24 mouse cellular contexts compared by ENCODE assay signal in the genomic region with DNA sequence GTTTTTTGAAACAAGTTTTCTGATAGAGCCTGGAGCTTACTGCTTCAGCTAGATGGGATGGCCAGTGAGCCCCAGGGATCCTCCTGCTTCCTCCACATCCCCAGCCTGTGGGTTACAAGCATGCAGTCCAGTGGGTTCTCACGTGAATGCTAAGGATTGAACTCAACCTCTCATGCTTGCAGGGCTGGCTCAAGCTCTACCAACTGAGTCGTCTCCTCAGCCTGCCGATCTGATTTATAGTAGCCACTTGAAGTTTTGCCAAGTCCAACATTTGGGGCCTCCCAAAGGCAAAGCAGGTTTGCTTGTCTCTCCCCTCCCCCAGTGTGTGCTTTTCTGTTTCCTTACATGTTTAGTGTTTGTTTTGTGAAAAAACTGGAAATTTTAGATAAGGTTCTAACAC. TPM values are rescaled to one million over a fixed set of nuclear protein-coding genes. Genes with fewer than 3 reads are reported as not detected.
DNase-seq lines count a peak whose midpoint lies in the region; ATAC-seq and TF ChIP-seq lines count a peak whose summit lies in the region.
"Had no signal": no experiment of that assay in that cellular context is flagged by ENCODE, and none has a peak within 500 bp of the region (broad histone marks: within the 10 kb centered on the region; RNA-seq: fewer than 3 reads in every experiment).

No protein-coding gene starts in this region.

- no peak overlapping the region for H3K4me3 ChIP-seq in kidney, embryonic 16.5 days (ENCODE audit: low read length)
- no peak overlapping the region for H3K4me3 ChIP-seq in stomach, postnatal 0 days (ENCODE audit: low read depth, low read length)
- H3K4me3 ChIP-seq: forebrain, embryonic 10.5 days; forebrain, embryonic 13.5 days; heart, adult 2 months; heart, embryonic 10.5 days; heart, embryonic 13.5 days had no signal

- 23% methylated on average over 3 of the region's 3 CpGs for WGBS in kidney, embryonic 16.5 days
- 46% methylated on average over 3 of the region's 3 CpGs for WGBS in stomach, postnatal 0 days

- H3K4me2 ChIP-seq in kidney, embryonic 16.5 days (replicated peaks; ENCODE audit: low read depth, low read length), result no peak overlapping the region
- no peak overlapping the region for H3K4me2 ChIP-seq in stomach, postnatal 0 days (replicated peaks; ENCODE audit: low read depth)
- H3K4me2 ChIP-seq: forebrain, embryonic 13.5 days; heart, embryonic 13.5 days; hindbrain, embryonic 14.5 days had no signal

- TF ChIP-seq CTCF in stomach, postnatal 0 days (IDR thresholded peaks at IDR 0.05; ENCODE audit: low read depth), result no peak

- ATAC-seq in kidney, embryonic 16.5 days (ENCODE audit: low FRiP score, low TSS enrichment), result peak; percentile 57; the same call in 1 of the 2 replicates
- ATAC-seq in stomach, postnatal 0 days (ENCODE audit: low FRiP score, low TSS enrichment), result no peak
- ATAC-seq: activated CD4-positive, CD25-positive, alpha-beta regulatory T cell, adult 4 months; CD4-positive, CD25-positive, alpha-beta regulatory T cell, adult 4 months; forebrain, embryonic 13.5 days; forebrain, embryonic 16.5 days had no signal

- H3K9me3 ChIP-seq in kidney, embryonic 16.5 days (ENCODE audit: low read length), result no peaks in the 10 kb centered on the region; the same call in 1 of the 2 replicates
- H3K9me3 ChIP-seq in stomach, postnatal 0 days (ENCODE audit: control insufficient read depth, low read length), result no peaks in the 10 kb centered on the region
- H3K9me3 ChIP-seq: heart, embryonic 10.5 days had no signal

- H3K36me3 ChIP-seq in kidney, embryonic 16.5 days (ENCODE audit: insufficient read depth, low read length), result no peaks in the 10 kb centered on the region
- H3K36me3 ChIP-seq in stomach, postnatal 0 days (ENCODE audit: control insufficient read depth, insufficient read depth, low read length), result no peaks in the 10 kb centered on the region
- H3K36me3 ChIP-seq: forebrain, embryonic 10.5 days; heart, embryonic 10.5 days; heart, embryonic 13.5 days had no signal

- no peaks in the 10 kb centered on the region for H3K27me3 ChIP-seq in kidney, embryonic 16.5 days (ENCODE audit: insufficient read depth, low read length)
- H3K27me3 ChIP-seq in stomach, postnatal 0 days (ENCODE audit: control insufficient read depth, insufficient read depth, low read length), result no peaks in the 10 kb centered on the region
- H3K27me3 ChIP-seq: forebrain, embryonic 13.5 days; heart, embryonic 13.5 days had no signal

- H3K27ac ChIP-seq in kidney, embryonic 16.5 days (ENCODE audit: low read length), result no peak overlapping the region
- H3K27ac ChIP-seq in stomach, postnatal 0 days (replicated peaks), result no peak overlapping the region
- H3K27ac ChIP-seq: forebrain, embryonic 10.5 days; forebrain, embryonic 13.5 days; heart, adult 2 months; heart, embryonic 10.5 days; heart, embryonic 13.5 days; hindbrain, embryonic 14.5 days had no signal

- H3K9ac ChIP-seq in kidney, embryonic 16.5 days (replicated peaks; ENCODE audit: low read length), result no peak overlapping the region
- no peak overlapping the region for H3K9ac ChIP-seq in stomach, postnatal 0 days (ENCODE audit: low read length)
- H3K9ac ChIP-seq: forebrain, embryonic 13.5 days; heart, embryonic 13.5 days; hindbrain, embryonic 14.5 days had no signal

- no peak for TF ChIP-seq EP300 in stomach, postnatal 0 days (optimal IDR thresholded peaks at IDR 0.05)

- peaks cover 8% of the 10 kb centered on the region; the same call in 1 of the 2 replicates for H3K4me1 ChIP-seq in kidney, embryonic 16.5 days (ENCODE audit: insufficient read depth, low read length)
- no peaks in the 10 kb centered on the region for H3K4me1 ChIP-seq in stomach, postnatal 0 days (replicated peaks; ENCODE audit: control insufficient read depth, insufficient read depth)
- H3K4me1 ChIP-seq: forebrain, embryonic 10.5 days; forebrain, embryonic 13.5 days; heart, embryonic 10.5 days; heart, embryonic 13.5 days had no signal

- DNase-seq in kidney, postnatal 14 days, result no peak
- peak; percentile 21 for DNase-seq in urinary bladder, postnatal 14 days (ENCODE audit: low spot score)
- no peak for DNase-seq in urinary bladder, postnatal 4 days (ENCODE audit: low spot score in 2 of 2)
- peak; percentile 24 for DNase-seq in stomach, postnatal 0 days (ENCODE audit: low spot score)
- no peak for DNase-seq in thymus, postnatal 36 days
- DNase-seq: adrenal gland, adult 8-10 months; adrenal gland, postnatal 25 days; cerebellum, adult 18-20 months; cerebellum, adult 9-10 months; cerebellum, postnatal 14 days; gastrocnemius, postnatal 10 days; gastrocnemius, postnatal 36 days; heart, adult 2 months; heart, postnatal 14 days; heart, postnatal 4 days had no signal

RNA-seq across cellular contexts. Expression of a gene that starts 43.9 kb away (rescaled TPM):
- 15.4 and 16.5 TPM in 2 replicates for polyA plus RNA-seq in kidney, embryonic 16.5 days (2015; fragmentation: Nextera tagmentation; extraction: Ambion mirVana)
- 11.6 and 12.8 TPM in 2 replicates for polyA plus RNA-seq in stomach, postnatal 0 days (2015; fragmentation: Nextera tagmentation; extraction: Ambion mirVana)

Comparison
In these comparisons a context has a peak if more than half of its experiments do, and no peak if none do; other contexts are left out.
1. DNase-seq: peak in urinary bladder, postnatal 14 days (single experiment) and stomach, postnatal 0 days (single experiment); none in kidney, postnatal 14 days (single experiment), urinary bladder, postnatal 4 days (0 of 2) and thymus, postnatal 36 days (0 of 2).